Mouse (Mus musculus) embryonic facial prominence, embryonic 11.5 days (tissue): ENCODE results near the gene Scamp4. TPM values are rescaled to one million over a fixed set of nuclear protein-coding genes. Genes with fewer than 3 reads are reported as not detected.
"Not testable (repeated sequence)": the region's sequence is repeated elsewhere in the genome, so short reads cannot be mapped to it uniquely, and the experiment has no call there.

ENCODE experiments used
- ATAC-seq: fragments of 200-750 bp; cut with Nextera tagmentation; replicated peaks from 2 replicates; pipeline ENCODE4 v1.8.0; 2017; ENCODE audit warnings: low read depth; ENCODE audit not compliant: insufficient number of reproducible peaks, low FRiP score, low TSS enrichment
- DNase-seq: peaks from one replicate; pipeline ENCODE4 v3.0.0-alpha.2; 2015; ENCODE audit warnings: low spot score
- H3K27ac ChIP-seq: fragments of 300-500 bp; sonication (generic); replicated peaks from 2 replicates; pipeline ENCODE4 v1.5.1; 2014; ENCODE audit warnings: mild to moderate bottlenecking, low read depth, low read length, control low read depth
- H3K27me3 ChIP-seq: fragments of 300-500 bp; sonication (generic); 2 replicates; pipeline ENCODE4 v1.6.1; 2014; ENCODE audit warnings: mild to moderate bottlenecking, low read length, moderate library complexity, mixed read lengths; ENCODE audit not compliant: control insufficient read depth, insufficient read depth
- H3K36me3 ChIP-seq: fragments of 300-500 bp; sonication (generic); replicated peaks from 2 replicates; pipeline ENCODE4 v1.6.1; 2014; ENCODE audit warnings: low read depth, mild to moderate bottlenecking, low read length, moderate library complexity, mixed read lengths; ENCODE audit not compliant: control insufficient read depth, insufficient read depth
- H3K4me1 ChIP-seq: fragments of 300-500 bp; sonication (generic); 2 replicates; pipeline ENCODE4 v1.6.1; 2014; ENCODE audit warnings: low read length, mixed read lengths; ENCODE audit not compliant: control insufficient read depth, insufficient read depth
- H3K4me2 ChIP-seq: fragments of 300-500 bp; sonication (generic); 2 replicates; pipeline ENCODE4 v1.6.1; 2014; ENCODE audit warnings: low read depth, mild to moderate bottlenecking, control low read depth, low read length, moderate library complexity
- H3K4me3 ChIP-seq: fragments of 300-500 bp; sonication (generic); 2 replicates; pipeline ENCODE4 v1.5.1; 2014; ENCODE audit warnings: low read depth, low read length, control low read depth
- H3K9ac ChIP-seq: fragments of 300-500 bp; sonication (generic); replicated peaks from 2 replicates; pipeline ENCODE4 v1.6.1; 2014; ENCODE audit warnings: mild to moderate bottlenecking, control low read depth, low read length
- H3K9me3 ChIP-seq: fragments of 300-500 bp; sonication (generic); replicated peaks from 2 replicates; pipeline ENCODE4 v1.6.1; 2016; ENCODE audit warnings: mild to moderate bottlenecking, low read length, inconsistent platforms, mixed read lengths; ENCODE audit not compliant: control insufficient read depth
- WGBS: fragments of 180-500 bp; shearing (Covaris S2); extraction: QIAGEN DNeasy Blood & Tissue Kit; methylation state at CpG from one replicate; pipeline ENCODE4 v1.1.7; 2014; 5-methylcytosine and 5-hydroxymethylcytosine counted together
- polyA plus RNA-seq: library from polyadenylated mRNA; unstranded; fragments of >200 nt; fragmentation: Nextera tagmentation; extraction: Ambion mirVana; gene quantifications from 2 replicates; pipeline ENCODE4 v1.2.1, GENCODE M21; 2014

Gene Scamp4
- polyA plus RNA-seq, 1 experiment from 2014 or later, result 62.4 TPM

GRCm38 (mm10) chr10:80623457-80624191 is 21.0 kb downstream of the Scamp4 start:
- DNase-seq, result peak; percentile 71
- 13% methylated on average over 15 of the region's 15 CpGs for WGBS
- H3K9ac ChIP-seq, result peak overlapping the region; percentile 84
- no peaks in the 10 kb centered on the region for H3K27me3 ChIP-seq
- H3K9me3 ChIP-seq, result no peaks in the 10 kb centered on the region
- peak overlapping the region; percentile 90 for H3K4me3 ChIP-seq
- H3K4me1 ChIP-seq, result peaks cover 4% of the 10 kb centered on the region; the same call in 1 of the 2 replicates
- no peak for ATAC-seq
- no peaks in the 10 kb centered on the region for H3K36me3 ChIP-seq
- peak overlapping the region; percentile 82 for H3K27ac ChIP-seq
- peak overlapping the region; percentile 85 for H3K4me2 ChIP-seq

DNA sequence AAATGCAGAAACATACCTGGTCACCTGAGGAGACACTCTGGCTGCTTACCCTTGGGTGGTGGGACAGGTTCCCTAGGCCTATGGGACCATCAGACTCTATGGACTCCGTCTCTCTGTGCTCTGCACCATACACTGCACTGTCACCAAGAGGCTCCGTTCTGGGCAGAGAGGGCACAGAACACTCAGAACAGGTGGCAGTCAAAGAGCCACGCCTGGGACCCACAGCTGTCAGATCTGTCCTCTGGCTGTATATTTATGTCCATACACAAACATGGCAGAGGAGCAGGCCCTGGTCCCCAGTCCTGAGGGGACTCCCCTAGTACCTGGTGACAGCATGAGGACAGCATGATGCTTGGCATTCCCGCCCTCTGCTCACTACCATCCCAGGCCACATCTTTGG is 23.1 kb downstream of the Scamp4 start:
- Histone ChIP-seq H3K9ac (no peak overlapping the region), H3K36me3 (peaks cover 2% of the 10 kb centered on the region; the same call in 1 of the 2 replicates), H3K4me3 (no peak overlapping the region), H3K9me3 (no peaks in the 10 kb centered on the region), H3K4me2 (no peak overlapping the region), H3K27ac (no peak overlapping the region), H3K27me3 (no peaks in the 10 kb centered on the region), H3K4me1 (peaks cover 7% of the 10 kb centered on the region; the same call in 1 of the 2 replicates)
- no peak for ATAC-seq
- no peak for DNase-seq
- WGBS, result 95% methylated on average over 4 of the region's 4 CpGs

DNA sequence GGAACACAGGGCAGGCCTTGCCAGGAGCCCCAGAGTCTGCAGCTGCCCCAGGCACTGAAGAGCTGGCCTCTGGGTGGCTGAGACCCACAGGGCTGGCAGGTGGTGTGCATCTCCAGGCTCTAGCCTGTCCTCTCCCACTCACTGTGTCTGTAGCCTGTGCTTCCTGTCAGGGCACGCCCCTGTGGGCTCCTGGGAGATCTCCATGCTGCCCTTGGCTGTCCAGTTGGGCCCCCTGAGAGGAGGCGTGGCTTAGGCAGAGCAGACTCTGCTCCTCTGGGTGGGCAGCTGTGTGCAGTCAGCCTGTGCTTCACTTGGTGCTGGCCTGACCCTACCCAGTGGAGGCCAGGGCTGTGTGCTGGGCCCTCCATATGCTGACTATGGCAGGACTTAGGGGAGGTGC is 25.0 kb downstream of the Scamp4 start:
- Histone ChIP-seq H3K9me3 (no peaks in the 10 kb centered on the region), H3K27ac (no peak overlapping the region), H3K36me3 (peaks cover 2% of the 10 kb centered on the region; the same call in 1 of the 2 replicates), H3K4me1 (peaks cover 7% of the 10 kb centered on the region; the same call in 1 of the 2 replicates), H3K9ac (0 out of 2 replicates have a peak overlapping the region, but pooled peaks have one; percentile 1), H3K4me3 (no peak overlapping the region), H3K4me2 (no peak overlapping the region), H3K27me3 (no peaks in the 10 kb centered on the region)
- ATAC-seq (0 out of 2 replicates have a peak, but pooled peaks have one; percentile 36), DNase-seq (no peak)
- 66% methylated on average over 2 of the region's 2 CpGs for WGBS

- 87% methylated on average over 9 of the region's 9 CpGs for WGBS
- ATAC-seq, result no peak
- H3K36me3 ChIP-seq, result peaks cover 2% of the 10 kb centered on the region; the same call in 1 of the 2 replicates
- H3K4me3 ChIP-seq, result no peak overlapping the region
- H3K9ac ChIP-seq, result no peak overlapping the region
- H3K27me3 ChIP-seq, result no peaks in the 10 kb centered on the region
- no peak for DNase-seq
- H3K4me2 ChIP-seq, result no peak overlapping the region
- no peaks in the 10 kb centered on the region for H3K9me3 ChIP-seq
- peaks cover 5% of the 10 kb centered on the region; the same call in 1 of the 2 replicates for H3K4me1 ChIP-seq
- H3K27ac ChIP-seq, result no peak overlapping the region
These were observed 26.3 kb downstream of the Scamp4 start for GRCm38 (mm10) chr10:80628925-80629324.

GRCm38 (mm10) chr10:80635345-80635744 is 32.7 kb downstream of the Scamp4 start:
- H3K4me1 ChIP-seq, result no peaks in the 10 kb centered on the region
- H3K9me3 ChIP-seq, result no peaks in the 10 kb centered on the region
- 83% methylated on average over 6 of the region's 6 CpGs for WGBS
- H3K27ac ChIP-seq, result no peak overlapping the region
- H3K9ac ChIP-seq, result no peak overlapping the region
- ATAC-seq (no peak), DNase-seq (no peak)
- no peak overlapping the region for H3K4me3 ChIP-seq
- H3K4me2 ChIP-seq, result no peak overlapping the region
- H3K27me3 ChIP-seq, result no peaks in the 10 kb centered on the region
- peaks cover 37% of the 10 kb centered on the region for H3K36me3 ChIP-seq

DNA sequence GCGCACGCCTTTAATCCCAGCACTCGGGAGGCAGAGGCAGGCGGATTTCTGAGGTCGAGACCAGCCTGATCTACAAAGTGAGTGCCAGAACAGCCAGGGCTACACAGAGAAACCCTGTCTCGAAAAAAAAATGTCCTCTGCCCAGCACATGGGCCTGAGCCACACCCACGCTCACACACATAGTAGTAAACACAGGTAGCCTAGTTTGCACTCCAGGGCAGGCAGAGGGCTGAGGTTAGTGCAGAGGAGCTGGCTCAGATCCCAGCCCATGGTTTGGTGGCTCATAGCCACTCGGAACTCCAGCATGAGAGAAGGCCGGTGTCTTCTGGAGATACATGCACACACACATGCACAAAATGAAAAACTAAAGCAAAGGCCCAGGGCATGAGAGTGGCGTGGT is 44.3 kb downstream of the Scamp4 start:
- Histone ChIP-seq H3K36me3 (peaks cover 16% of the 10 kb centered on the region), H3K4me3 (no peak overlapping the region), H3K4me1 (no peaks in the 10 kb centered on the region), H3K9me3 (no peaks in the 10 kb centered on the region), H3K27ac (no peak overlapping the region), H3K4me2 (no peak overlapping the region), H3K9ac (no peak overlapping the region), H3K27me3 (no peaks in the 10 kb centered on the region)
- DNase-seq, result no peak
- WGBS, result 90% methylated on average over 10 of the region's 10 CpGs
- no peak for ATAC-seq

DNA sequence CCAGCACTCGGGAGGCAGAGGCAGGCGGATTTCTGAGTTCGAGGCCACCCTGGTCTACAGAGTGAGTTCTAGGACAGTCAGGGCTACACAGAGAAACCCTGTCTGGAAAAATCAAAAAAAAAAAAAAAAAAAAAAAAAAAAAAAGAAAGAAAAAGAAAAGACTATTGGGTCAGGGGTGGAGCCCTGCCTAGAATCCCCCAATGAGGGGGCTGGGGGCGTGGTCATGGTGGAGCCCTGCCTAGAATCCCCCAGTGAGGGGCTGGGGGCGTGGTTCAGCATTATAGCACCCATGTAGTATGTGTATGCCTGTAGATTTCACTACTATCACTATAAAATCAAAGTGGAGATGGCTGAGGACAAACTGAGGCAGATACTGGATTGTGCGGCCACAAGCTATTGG is 47.2 kb downstream of the Scamp4 start:
- 86% methylated on average over 6 of the region's 6 CpGs for WGBS
- H3K4me2 ChIP-seq, H3K9ac ChIP-seq, ATAC-seq, H3K4me1 ChIP-seq, H3K36me3 ChIP-seq, DNase-seq, H3K9me3 ChIP-seq, H3K27ac ChIP-seq, H3K4me3 ChIP-seq, H3K27me3 ChIP-seq: not testable (repeated sequence)

- DNase-seq (no peak), ATAC-seq (no peak)
- WGBS, result 92% methylated on average over 10 of the region's 10 CpGs
- Histone ChIP-seq H3K4me2 (no peak overlapping the region), H3K9ac (no peak overlapping the region), H3K9me3 (no peaks in the 10 kb centered on the region), H3K36me3 (no peaks in the 10 kb centered on the region; the same call in 1 of the 2 replicates), H3K27ac (no peak overlapping the region), H3K4me3 (no peak overlapping the region), H3K27me3 (no peaks in the 10 kb centered on the region), H3K4me1 (peaks cover 2% of the 10 kb centered on the region; the same call in 1 of the 2 replicates)
These were observed 47.7 kb downstream of the Scamp4 start for GRCm38 (mm10) chr10:80650392-80650791.
